Mouse (Mus musculus): ENCODE measurements around the gene Nudt19. TPM values are rescaled to one million over a fixed set of nuclear protein-coding genes. Genes with fewer than 3 reads are reported as not detected.
A peak's percentile ranks its signal among the peaks of the same experiment; 100 is the strongest.
"Not testable (repeated sequence)": the region's sequence is repeated elsewhere in the genome, so short reads cannot be mapped to it uniquely, and the experiment has no call there.

The Nudt19 gene
- polyA plus RNA-seq, 1 experiment from 2014 or later, result 125 TPM

DNA sequence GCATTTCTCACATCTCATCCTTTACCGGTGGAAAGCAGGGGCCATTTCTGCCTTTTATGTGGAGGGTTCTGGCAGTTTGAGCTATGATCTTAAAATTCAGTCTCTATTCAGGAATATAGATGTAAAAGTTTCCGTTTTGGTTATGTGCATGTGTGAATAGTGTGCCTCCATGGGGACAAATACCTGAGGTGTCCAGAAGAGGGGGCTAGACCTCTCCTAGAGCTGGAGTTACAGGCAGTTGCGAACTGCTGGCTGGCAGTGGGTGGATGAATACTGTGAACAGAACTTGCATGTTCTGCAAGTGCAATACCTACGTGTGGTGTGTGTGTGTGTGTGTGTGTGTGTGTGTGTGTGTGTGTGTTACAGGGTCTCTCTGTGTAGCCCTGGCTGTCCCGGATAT is 26.6 kb upstream of the Nudt19 start:
- no peaks in the 10 kb centered on the region for H3K9me3 ChIP-seq (ENCODE audit: control insufficient read depth, low read length)
- DNase-seq (ENCODE audit: low spot score) (no peak), ATAC-seq (replicated peaks; ENCODE audit: low FRiP score) (no peak)
- peaks cover 25% of the 10 kb centered on the region for H3K27me3 ChIP-seq (replicated peaks; ENCODE audit: control insufficient read depth, insufficient read depth, low read length)
- no peak overlapping the region for H3K9ac ChIP-seq (ENCODE audit: low read depth, low read length)
- H3K27ac ChIP-seq (ENCODE audit: low read depth, low read length), result no peak overlapping the region
- H3K4me2 ChIP-seq, result no peak overlapping the region
- H3K4me3 ChIP-seq (ENCODE audit: low read depth, low read length), result no peak overlapping the region
- 70% methylated on average over 5 of the region's 5 CpGs for whole genome bisulfite sequencing
- H3K36me3 ChIP-seq (ENCODE audit: control insufficient read depth, insufficient read depth, low read length), result no peaks in the 10 kb centered on the region
- peaks cover 24% of the 10 kb centered on the region for H3K4me1 ChIP-seq (replicated peaks; ENCODE audit: control insufficient read depth, insufficient read depth, low read length)

DNA sequence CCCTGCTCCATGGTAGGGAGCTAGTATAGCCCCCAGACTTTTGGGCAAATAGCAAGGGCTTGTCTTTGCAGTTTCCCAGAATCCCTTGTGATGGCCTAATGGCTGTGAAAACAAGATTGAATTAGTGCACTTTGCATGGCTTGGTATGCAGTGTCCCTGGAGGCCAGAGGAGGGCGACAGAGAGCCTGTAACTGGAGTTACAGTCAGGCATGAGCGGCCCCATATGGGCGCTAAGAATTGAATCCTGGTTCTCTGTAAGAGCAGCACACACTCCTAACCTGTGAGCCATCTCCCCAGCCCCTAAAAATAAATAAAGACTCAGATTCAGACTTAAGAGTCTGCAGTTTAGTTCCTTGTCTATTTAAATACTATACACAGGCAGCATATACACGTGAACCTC is 23.7 kb upstream of the Nudt19 start:
- H3K9me3 ChIP-seq (ENCODE audit: control insufficient read depth, low read length), result no peaks in the 10 kb centered on the region
- H3K27ac ChIP-seq (ENCODE audit: low read depth, low read length), result no peak overlapping the region
- DNase-seq (ENCODE audit: low spot score), result no peak
- H3K9ac ChIP-seq (ENCODE audit: low read depth, low read length), result no peak overlapping the region
- WGBS, result 38% methylated on average over 4 of the region's 4 CpGs
- peaks cover 25% of the 10 kb centered on the region for H3K27me3 ChIP-seq (replicated peaks; ENCODE audit: control insufficient read depth, insufficient read depth, low read length)
- no peak overlapping the region for H3K4me2 ChIP-seq
- no peaks in the 10 kb centered on the region for H3K36me3 ChIP-seq (ENCODE audit: control insufficient read depth, insufficient read depth, low read length)
- peaks cover 12% of the 10 kb centered on the region for H3K4me1 ChIP-seq (replicated peaks; ENCODE audit: control insufficient read depth, insufficient read depth, low read length)
- ATAC-seq (replicated peaks; ENCODE audit: low FRiP score), result no peak
- H3K4me3 ChIP-seq (ENCODE audit: low read depth, low read length), result no peak overlapping the region

DNA sequence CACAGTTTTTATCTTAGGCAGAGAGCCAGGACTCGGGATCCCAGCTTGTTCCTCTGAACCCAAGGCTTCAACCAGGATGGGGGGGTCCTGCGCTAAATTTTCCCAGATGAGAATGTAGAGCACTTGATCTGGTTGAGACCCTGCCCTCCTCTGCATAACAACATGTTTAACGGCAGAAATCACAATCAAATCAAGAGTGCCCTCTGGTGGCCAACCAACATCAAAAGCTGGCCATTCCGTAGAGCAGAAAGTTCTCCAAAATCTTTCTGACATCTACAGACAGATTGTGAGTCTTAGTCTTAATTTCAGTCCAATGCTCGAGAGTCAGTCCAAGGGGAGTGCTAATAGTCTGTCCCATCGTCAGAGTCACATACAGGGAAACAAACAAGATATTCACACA is 14.8 kb upstream of the Nudt19 start:
- not testable (repeated sequence) for H3K4me1 ChIP-seq (replicated peaks; ENCODE audit: control insufficient read depth, insufficient read depth, low read length); DNase-seq (ENCODE audit: low spot score); H3K27ac ChIP-seq (ENCODE audit: low read depth, low read length); H3K27me3 ChIP-seq (replicated peaks; ENCODE audit: control insufficient read depth, insufficient read depth, low read length); H3K4me3 ChIP-seq (ENCODE audit: low read depth, low read length); H3K9me3 ChIP-seq (ENCODE audit: control insufficient read depth, low read length); H3K4me2 ChIP-seq; H3K36me3 ChIP-seq (ENCODE audit: control insufficient read depth, insufficient read depth, low read length); H3K9ac ChIP-seq (ENCODE audit: low read depth, low read length); ATAC-seq (replicated peaks; ENCODE audit: low FRiP score)
- WGBS, result 25% methylated on average over 6 of the region's 6 CpGs

DNA sequence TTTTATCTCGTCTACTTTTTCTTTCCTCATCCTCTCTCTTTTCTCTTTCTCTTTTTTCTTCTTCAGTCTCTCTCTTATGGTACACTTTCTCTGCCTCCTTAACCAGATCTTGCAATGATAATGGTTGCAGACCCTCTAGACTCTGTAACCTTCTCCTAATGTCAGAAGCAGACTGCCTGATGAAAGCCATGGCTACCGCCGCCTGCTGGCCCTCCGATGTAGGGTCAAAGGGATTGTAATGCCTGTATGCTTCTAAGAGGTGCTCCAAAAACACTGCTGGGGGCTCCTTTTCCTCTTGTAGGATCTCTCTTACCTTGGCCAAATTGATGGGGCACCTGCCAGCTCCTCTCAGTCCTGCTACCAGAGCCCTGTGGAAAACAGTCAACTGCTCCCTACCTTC is 13.6 kb upstream of the Nudt19 start:
- DNase-seq (ENCODE audit: low spot score); H3K36me3 ChIP-seq (ENCODE audit: control insufficient read depth, insufficient read depth, low read length); ATAC-seq (replicated peaks; ENCODE audit: low FRiP score); H3K27ac ChIP-seq (ENCODE audit: low read depth, low read length); H3K4me3 ChIP-seq (ENCODE audit: low read depth, low read length); H3K9ac ChIP-seq (ENCODE audit: low read depth, low read length); H3K4me1 ChIP-seq (replicated peaks; ENCODE audit: control insufficient read depth, insufficient read depth, low read length); H3K27me3 ChIP-seq (replicated peaks; ENCODE audit: control insufficient read depth, insufficient read depth, low read length); H3K9me3 ChIP-seq (ENCODE audit: control insufficient read depth, low read length); H3K4me2 ChIP-seq: not testable (repeated sequence)
- WGBS, result 79% methylated on average over 4 of the region's 4 CpGs

DNA sequence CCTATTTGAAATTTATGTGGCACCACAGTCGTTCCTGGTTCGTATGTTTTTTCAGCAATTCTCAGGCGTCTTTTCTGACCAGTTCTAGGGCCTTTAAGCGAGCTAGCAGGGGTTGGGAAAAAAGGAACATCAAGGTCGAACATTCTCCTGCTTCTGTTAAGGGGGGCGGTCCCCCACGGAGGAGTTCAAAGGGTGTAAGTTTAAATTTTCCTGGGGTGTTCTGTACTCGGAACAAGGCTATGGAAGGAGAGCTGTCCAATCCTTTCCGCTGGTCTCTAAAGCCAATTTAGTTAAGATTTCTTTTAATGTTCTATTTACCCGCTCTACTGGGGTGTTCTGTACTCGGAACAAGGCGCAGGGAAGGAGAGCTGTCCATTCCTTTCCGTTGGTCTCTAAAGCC is 9.9 kb upstream of the Nudt19 start:
- not testable (repeated sequence) for H3K9ac ChIP-seq (ENCODE audit: low read depth, low read length); H3K27ac ChIP-seq (ENCODE audit: low read depth, low read length); H3K27me3 ChIP-seq (replicated peaks; ENCODE audit: control insufficient read depth, insufficient read depth, low read length); H3K4me3 ChIP-seq (ENCODE audit: low read depth, low read length); H3K36me3 ChIP-seq (ENCODE audit: control insufficient read depth, insufficient read depth, low read length); H3K4me1 ChIP-seq (replicated peaks; ENCODE audit: control insufficient read depth, insufficient read depth, low read length); H3K9me3 ChIP-seq (ENCODE audit: control insufficient read depth, low read length); ATAC-seq (replicated peaks; ENCODE audit: low FRiP score); DNase-seq (ENCODE audit: low spot score); H3K4me2 ChIP-seq
- WGBS, result 77% methylated on average over 13 of the region's 13 CpGs

DNA sequence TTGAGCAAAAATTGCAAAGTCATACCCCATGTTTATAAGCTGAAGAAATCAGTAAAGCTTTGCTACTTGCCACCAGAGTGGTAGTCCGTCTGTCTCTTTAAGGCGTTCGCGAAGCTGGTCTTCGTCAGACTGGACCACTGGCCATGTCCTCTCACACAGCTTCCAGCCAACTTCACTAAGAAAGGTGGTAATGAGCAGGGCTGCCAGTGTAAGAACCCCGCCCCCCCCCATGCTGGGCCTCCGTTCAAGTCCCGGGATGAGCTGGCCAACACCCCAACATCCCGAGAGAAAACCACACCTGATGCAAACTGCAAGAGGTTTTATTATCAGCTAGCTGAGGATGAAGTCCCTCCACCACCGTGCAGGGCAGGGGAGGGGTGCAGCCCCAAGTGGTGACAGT is 8.8 kb upstream of the Nudt19 start:
- 76% methylated on average over 10 of the region's 10 CpGs for WGBS
- H3K27me3 ChIP-seq (replicated peaks; ENCODE audit: control insufficient read depth, insufficient read depth, low read length); DNase-seq (ENCODE audit: low spot score); H3K27ac ChIP-seq (ENCODE audit: low read depth, low read length); H3K9ac ChIP-seq (ENCODE audit: low read depth, low read length); H3K9me3 ChIP-seq (ENCODE audit: control insufficient read depth, low read length); H3K36me3 ChIP-seq (ENCODE audit: control insufficient read depth, insufficient read depth, low read length); ATAC-seq (replicated peaks; ENCODE audit: low FRiP score); H3K4me2 ChIP-seq; H3K4me3 ChIP-seq (ENCODE audit: low read depth, low read length): not testable (repeated sequence)
- peaks cover 15% of the 10 kb centered on the region for H3K4me1 ChIP-seq (replicated peaks; ENCODE audit: control insufficient read depth, insufficient read depth, low read length)

DNA sequence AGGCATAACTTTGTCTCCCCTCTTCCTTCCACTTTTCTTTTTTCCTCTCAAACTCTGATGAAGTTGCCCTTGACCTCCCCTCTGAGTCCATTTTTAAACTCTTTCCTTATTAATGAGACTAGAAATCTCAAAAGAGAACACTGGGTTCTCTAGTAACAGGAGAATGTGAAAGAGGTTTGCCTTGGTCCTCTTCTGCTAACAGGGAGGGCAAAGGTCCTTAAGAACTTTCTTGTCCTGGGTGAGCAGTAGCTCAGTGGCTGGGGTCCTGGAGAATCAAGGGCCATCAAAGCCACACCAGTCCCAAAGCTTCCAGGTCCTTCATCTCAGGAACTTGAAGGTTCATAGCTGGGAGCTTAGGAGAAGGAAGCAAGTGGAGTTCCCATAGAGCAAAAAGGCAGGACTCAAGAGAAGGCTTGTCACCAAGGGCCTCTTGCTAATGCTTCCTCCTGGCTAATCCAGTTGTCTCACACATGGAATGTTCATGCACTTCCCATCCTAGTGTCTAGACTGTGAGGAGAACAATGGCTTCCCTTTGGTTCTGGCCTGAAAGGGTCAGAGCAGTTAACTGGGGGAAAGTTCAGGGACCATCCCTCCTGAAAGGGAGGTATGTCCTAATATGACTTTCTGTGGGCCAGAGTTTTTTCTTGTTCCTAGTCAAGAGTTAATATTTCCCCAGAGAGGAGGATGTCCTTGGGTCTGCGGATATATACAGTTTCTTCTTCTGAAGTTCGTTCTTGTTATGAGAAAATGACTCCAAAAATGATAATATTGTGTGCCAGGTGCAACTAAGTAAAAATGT is 8.2 kb upstream of the Nudt19 start:
- Histone ChIP-seq H3K9me3 (ENCODE audit: control insufficient read depth, low read length) (no peaks in the 10 kb centered on the region), H3K27me3 (replicated peaks; ENCODE audit: control insufficient read depth, insufficient read depth, low read length) (no peaks in the 10 kb centered on the region), H3K4me1 (replicated peaks; ENCODE audit: control insufficient read depth, insufficient read depth, low read length) (peaks cover 19% of the 10 kb centered on the region), H3K9ac (ENCODE audit: low read depth, low read length) (no peak overlapping the region), H3K36me3 (ENCODE audit: control insufficient read depth, insufficient read depth, low read length) (no peaks in the 10 kb centered on the region), H3K4me3 (ENCODE audit: low read depth, low read length) (no peak overlapping the region), H3K27ac (ENCODE audit: low read depth, low read length) (no peak overlapping the region), H3K4me2 (no peak overlapping the region)
- WGBS, result 84% methylated on average over 2 of the region's 2 CpGs
- DNase-seq (ENCODE audit: low spot score), result no peak
- no peak for ATAC-seq (replicated peaks; ENCODE audit: low FRiP score)

DNA sequence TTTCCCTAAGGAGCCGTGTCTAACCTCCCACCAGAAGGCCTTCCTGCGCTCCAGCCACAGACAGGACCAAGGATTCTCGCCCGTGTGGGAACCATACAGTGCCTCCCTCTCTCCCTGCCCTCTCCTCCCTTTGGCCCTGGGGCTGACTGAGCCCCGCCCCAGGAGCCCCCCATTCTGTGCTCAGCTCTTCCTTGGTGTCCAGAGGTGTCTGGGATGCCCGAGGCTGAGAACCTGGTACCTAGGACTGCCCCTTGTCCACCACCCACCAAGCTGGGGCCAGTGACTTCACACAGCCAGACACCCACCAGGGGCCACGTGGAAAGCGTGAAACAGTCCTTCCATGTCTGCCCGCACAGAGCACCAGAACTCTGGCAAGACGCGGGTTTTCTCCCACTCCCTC is 7.0 kb upstream of the Nudt19 start:
- no peak overlapping the region for H3K27ac ChIP-seq (ENCODE audit: low read depth, low read length)

DNA sequence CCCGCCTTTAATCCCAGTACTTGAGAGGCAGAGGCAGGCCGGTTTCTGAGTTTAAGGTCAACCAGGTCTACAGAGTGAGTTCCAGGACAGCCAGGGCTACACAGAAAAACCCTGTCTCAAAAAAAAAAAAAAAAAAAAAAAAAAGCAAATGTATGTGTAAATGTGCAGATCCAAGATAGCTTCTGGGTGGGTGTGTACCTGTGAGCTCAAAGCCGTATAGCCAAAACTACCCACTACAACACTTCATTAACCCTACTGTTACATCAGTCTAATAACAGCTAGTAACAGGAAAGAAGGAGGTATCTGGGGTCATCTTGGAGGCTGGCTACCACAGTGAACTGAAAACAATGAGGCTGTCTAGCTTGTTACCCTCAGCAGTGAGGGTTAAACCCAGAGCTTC is 3.7 kb upstream of the Nudt19 start:
- DNase-seq (ENCODE audit: low spot score) (no peak), ATAC-seq (replicated peaks; ENCODE audit: low FRiP score) (peak; percentile 55)
- WGBS, result 81% methylated on average over 3 of the region's 3 CpGs
- peak overlapping the region; percentile 39; the same call in 1 of the 2 replicates for H3K9ac ChIP-seq (ENCODE audit: low read depth, low read length)
- peaks cover 43% of the 10 kb centered on the region for H3K4me1 ChIP-seq (replicated peaks; ENCODE audit: control insufficient read depth, insufficient read depth, low read length)
- no peaks in the 10 kb centered on the region for H3K27me3 ChIP-seq (replicated peaks; ENCODE audit: control insufficient read depth, insufficient read depth, low read length)
- H3K36me3 ChIP-seq (ENCODE audit: control insufficient read depth, insufficient read depth, low read length), result no peaks in the 10 kb centered on the region
- H3K4me3 ChIP-seq (ENCODE audit: low read depth, low read length), result no peak overlapping the region
- no peaks in the 10 kb centered on the region for H3K9me3 ChIP-seq (ENCODE audit: control insufficient read depth, low read length)
- peak overlapping the region; percentile 77 for H3K27ac ChIP-seq (ENCODE audit: low read depth, low read length)
- peak overlapping the region; percentile 51 for H3K4me2 ChIP-seq

More for the DNA sequence above, 7.0 kb upstream of the Nudt19 start:
- H3K9ac ChIP-seq (ENCODE audit: low read depth, low read length), result no peak overlapping the region
- 61% methylated on average over 11 of the region's 11 CpGs for WGBS
- H3K4me3 ChIP-seq (ENCODE audit: low read depth, low read length), result no peak overlapping the region
- ATAC-seq (replicated peaks; ENCODE audit: low FRiP score), result no peak
- H3K36me3 ChIP-seq (ENCODE audit: control insufficient read depth, insufficient read depth, low read length), result no peaks in the 10 kb centered on the region
- DNase-seq (ENCODE audit: low spot score), result no peak
- no peaks in the 10 kb centered on the region for H3K27me3 ChIP-seq (replicated peaks; ENCODE audit: control insufficient read depth, insufficient read depth, low read length)
- peaks cover 31% of the 10 kb centered on the region for H3K4me1 ChIP-seq (replicated peaks; ENCODE audit: control insufficient read depth, insufficient read depth, low read length)
- no peak overlapping the region for H3K4me2 ChIP-seq
- no peaks in the 10 kb centered on the region for H3K9me3 ChIP-seq (ENCODE audit: control insufficient read depth, low read length)

All from liver, embryonic 11.5 days (tissue).